Mouse (Mus musculus) intestine, postnatal 0 days (tissue): Measurements from ENCODE around the gene Dync1i2. TPM values are rescaled to one million over a fixed set of nuclear protein-coding genes. Genes with fewer than 3 reads are reported as not detected.

Experiments used
- ATAC-seq: fragments of 200-750 bp; cut with Nextera tagmentation; 2 replicates; pipeline ENCODE4 v1.8.0; 2017; ENCODE audit warnings: mild to moderate bottlenecking, moderate TSS enrichment, moderate library complexity
- H3K27ac ChIP-seq: fragments of 300-500 bp; sonication (generic); 2 replicates; pipeline ENCODE4 v1.5.1; 2014; ENCODE audit warnings: mild to moderate bottlenecking, low read depth, low read length, moderate library complexity
- H3K27me3 ChIP-seq: fragments of 300-500 bp; sonication (generic); replicated peaks from 2 replicates; pipeline ENCODE4 v1.6.1; 2014; ENCODE audit warnings: low read length, mixed read lengths; ENCODE audit not compliant: control insufficient read depth, insufficient read depth
- H3K36me3 ChIP-seq: fragments of 300-500 bp; sonication (generic); 2 replicates; pipeline ENCODE4 v1.6.1; 2014; ENCODE audit warnings: mild to moderate bottlenecking, moderate library complexity; ENCODE audit not compliant: control insufficient read depth, insufficient read depth
- H3K4me1 ChIP-seq: fragments of 300-500 bp; sonication (generic); replicated peaks from 2 replicates; pipeline ENCODE4 v1.6.1; 2014; ENCODE audit warnings: antibody characterized with exemption, low read length, mixed read lengths; ENCODE audit not compliant: control insufficient read depth, insufficient read depth
- H3K4me2 ChIP-seq: fragments of 300-500 bp; sonication (generic); replicated peaks from 2 replicates; pipeline ENCODE4 v1.6.1; 2014; ENCODE audit warnings: low read depth, mild to moderate bottlenecking, moderate library complexity
- H3K4me3 ChIP-seq: fragments of 300-500 bp; sonication (generic); 2 replicates; pipeline ENCODE4 v1.5.1; 2014; ENCODE audit warnings: low read depth, low read length
- H3K9ac ChIP-seq: fragments of 300-500 bp; sonication (generic); 2 replicates; pipeline ENCODE4 v1.6.1; 2014; ENCODE audit warnings: mild to moderate bottlenecking, low read depth, low read length
- H3K9me3 ChIP-seq: fragments of 300-500 bp; sonication (generic); 2 replicates; pipeline ENCODE4 v1.6.1; 2016; ENCODE audit warnings: mixed run types; ENCODE audit not compliant: control insufficient read depth
- CTCF ChIP-seq: sonication (generic); IDR thresholded peaks from 2 replicates; pipeline ENCODE4 v1.5.1; 2016; ENCODE audit warnings: low read depth, mild to moderate bottlenecking, control low read depth, antibody characterized with exemption, moderate library complexity
- WGBS: fragments of 180-500 bp; shearing (Covaris S2); extraction: QIAGEN DNeasy Blood & Tissue Kit; methylation state at CpG from one replicate; pipeline ENCODE4 v1.1.7; 2014; 5-methylcytosine and 5-hydroxymethylcytosine counted together
- polyA plus RNA-seq: library from polyadenylated mRNA; unstranded; fragments of >200 nt; fragmentation: Nextera tagmentation; extraction: Ambion mirVana; gene quantifications from 2 replicates; pipeline ENCODE4 v1.2.1, GENCODE M21; 2015

Dync1i2 gene
- polyA plus RNA-seq, 1 experiment from 2014 or later: 55.2 TPM

- no peaks in the 10 kb centered on the region for H3K27me3 ChIP-seq
- H3K4me3 ChIP-seq: no peak overlapping the region
- 81% methylated on average over 1 of the region's 1 CpGs for WGBS
- H3K9ac ChIP-seq: no peak overlapping the region
- TF ChIP-seq CTCF: no peak
- no peak overlapping the region for H3K4me2 ChIP-seq
- peaks cover 40% of the 10 kb centered on the region for H3K36me3 ChIP-seq
- no peak for ATAC-seq
- H3K27ac ChIP-seq: no peak overlapping the region
- H3K9me3 ChIP-seq: no peaks in the 10 kb centered on the region
- no peaks in the 10 kb centered on the region for H3K4me1 ChIP-seq
These were observed 9.5 kb downstream of the Dync1i2 start for GRCm38 (mm10) chr2:71221020-71221419.

- Histone ChIP-seq H3K36me3 (peaks cover 23% of the 10 kb centered on the region), H3K4me2 (no peak overlapping the region), H3K9ac (no peak overlapping the region), H3K4me1 (0 out of 2 replicates have a peak, but pooled peaks cover 4% of the 10 kb centered on the region), H3K9me3 (no peaks in the 10 kb centered on the region), H3K27me3 (no peaks in the 10 kb centered on the region), H3K27ac (no peak overlapping the region), H3K4me3 (no peak overlapping the region)
- peak; percentile 64 for TF ChIP-seq CTCF
- WGBS: 33% methylated on average over 1 of the region's 1 CpGs
- no peak for ATAC-seq
These were observed 15.9 kb downstream of the Dync1i2 start for GRCm38 (mm10) chr2:71227398-71227797.

- H3K27me3 ChIP-seq: no peaks in the 10 kb centered on the region
- peaks cover 7% of the 10 kb centered on the region for H3K36me3 ChIP-seq
- WGBS: 92% methylated on average over 1 of the region's 1 CpGs
- no peak overlapping the region for H3K9ac ChIP-seq
- H3K4me1 ChIP-seq: peaks cover 4% of the 10 kb centered on the region; the same call in 1 of the 2 replicates
- ATAC-seq: no peak
- TF ChIP-seq CTCF: no peak
- H3K9me3 ChIP-seq: no peaks in the 10 kb centered on the region
- H3K27ac ChIP-seq: no peak overlapping the region
- H3K4me3 ChIP-seq: no peak overlapping the region
- H3K4me2 ChIP-seq: no peak overlapping the region
These were observed 18.1 kb downstream of the Dync1i2 start for GRCm38 (mm10) chr2:71229603-71230002.

GRCm38 (mm10) chr2:71231951-71232350, 20.4 kb downstream of the Dync1i2 start:
- no peak for ATAC-seq
- 68% methylated on average over 5 of the region's 5 CpGs for WGBS

GRCm38 (mm10) chr2:71232976-71233375, 21.5 kb downstream of the Dync1i2 start:
- WGBS: 80% methylated on average over 2 of the region's 2 CpGs
- no peak for ATAC-seq
- no peaks in the 10 kb centered on the region for H3K9me3 ChIP-seq
- peaks cover 13% of the 10 kb centered on the region for H3K36me3 ChIP-seq
- H3K27me3 ChIP-seq: no peaks in the 10 kb centered on the region
- TF ChIP-seq CTCF: no peak
- no peak overlapping the region for H3K4me3 ChIP-seq
- H3K9ac ChIP-seq: no peak overlapping the region
- H3K4me1 ChIP-seq: peaks cover 4% of the 10 kb centered on the region; the same call in 1 of the 2 replicates
- no peak overlapping the region for H3K4me2 ChIP-seq
- H3K27ac ChIP-seq: no peak overlapping the region

More at GRCm38 (mm10) chr2:71231951-71232350, 20.4 kb downstream of the Dync1i2 start:
- peaks cover 11% of the 10 kb centered on the region for H3K36me3 ChIP-seq
- H3K27me3 ChIP-seq: no peaks in the 10 kb centered on the region
- H3K4me1 ChIP-seq: peaks cover 4% of the 10 kb centered on the region; the same call in 1 of the 2 replicates
- no peak overlapping the region for H3K9ac ChIP-seq
- no peak overlapping the region for H3K27ac ChIP-seq
- no peaks in the 10 kb centered on the region for H3K9me3 ChIP-seq
- H3K4me2 ChIP-seq: no peak overlapping the region
- H3K4me3 ChIP-seq: no peak overlapping the region
- no peak for TF ChIP-seq CTCF

- Histone ChIP-seq H3K36me3 (peaks cover 21% of the 10 kb centered on the region; the same call in 1 of the 2 replicates), H3K27ac (no peak overlapping the region), H3K4me3 (no peak overlapping the region), H3K9me3 (no peaks in the 10 kb centered on the region), H3K4me2 (no peak overlapping the region), H3K27me3 (no peaks in the 10 kb centered on the region), H3K4me1 (peaks cover 4% of the 10 kb centered on the region; the same call in 1 of the 2 replicates), H3K9ac (no peak overlapping the region)
- ATAC-seq: no peak
- TF ChIP-seq CTCF: no peak
- WGBS: 74% methylated on average over 4 of the region's 4 CpGs
These were observed 23.9 kb downstream of the Dync1i2 start for GRCm38 (mm10) chr2:71235420-71235819.
